8 mouse cellular contexts compared by ENCODE assay signal in genomic region chr11:51756352-51756771, GRCm38 (mm10). TPM values are rescaled to one million over a fixed set of nuclear protein-coding genes. Genes with fewer than 3 reads are reported as not detected.
DNase-seq lines count a peak whose midpoint lies in the region; ATAC-seq and TF ChIP-seq lines count a peak whose summit lies in the region.

No protein-coding gene starts in this region.

- peak overlapping the region; percentile 92 for H3K4me3 ChIP-seq in cortical plate, adult 2 months (ENCODE audit: insufficient read depth, low read length)

- H3K27ac ChIP-seq in cortical plate, adult 2 months (ENCODE audit: insufficient read depth, low read length) = peak overlapping the region; percentile 83

- peaks cover 7% of the 10 kb centered on the region for H3K4me1 ChIP-seq in cortical plate, adult 2 months (ENCODE audit: control insufficient read depth, insufficient read depth, low read length)

- DNase-seq in adipocyte (ENCODE audit: low spot score) = peak; percentile 93
- peak; percentile 92 to 96 for DNase-seq in gastrocnemius, adult 8-10 months (ENCODE audit: low spot score in 2 of 2)
- peak; percentile 52 for DNase-seq in hindlimb bud, embryonic 11.5 days (ENCODE audit: extremely low spot score, low read depth, low spot score)
- peak; percentile 80 to 89 for DNase-seq in left cerebral cortex, adult 8-10 months (ENCODE audit: low spot score in 2 of 2)
- peak; percentile 93 for DNase-seq in right cerebral cortex, adult 18-20 months
- peak; percentile 92 for DNase-seq in urinary bladder, adult 2 months (ENCODE audit: low spot score)

- TF ChIP-seq POLR2A in cortical plate, adult 2 months (IDR thresholded peaks at IDR 0.05; ENCODE audit: extremely low read depth, insufficient read depth, low read length) = peak; percentile 40; the same call in 1 of the 2 replicates

- peak; percentile 97 for ATAC-seq in megakaryocyte, adult 5-6 weeks (ENCODE audit: poor library complexity, severe bottlenecking)

- no peak for TF ChIP-seq CTCF in cortical plate, adult 2 months (IDR thresholded peaks at IDR 0.05; ENCODE audit: extremely low read depth, insufficient read depth, low read length)

RNA-seq across cellular contexts. Expression of gene Sec24a, which starts 7.1 kb away (rescaled TPM):
- polyA plus RNA-seq in cortical plate, adult 2 months (2012; rRNA removed) = 9.3 and 9.4 TPM in 2 replicates
- 10 to 100 TPM; 34.7 to 51.4 (median 36.2) TPM for total RNA-seq in gastrocnemius, adult 8-10 months (2022)
- total RNA-seq in left cerebral cortex, adult 8-10 months (2022) = 10 to 100 TPM; 19.1 to 21.9 (median 19.8) TPM
- 15.4 and 15.5 TPM in 2 replicates for total RNA-seq in megakaryocyte, adult 5-6 weeks (2015)
- 5.1 and 6.3 TPM in 2 replicates for total RNA-seq in megakaryocyte, adult 5-6 weeks (2017)
- polyA plus RNA-seq in urinary bladder, adult 2 months (2012; rRNA removed) = 8.5 and 10.6 TPM in 2 replicates

RNA-seq across cellular contexts. Expression of gene Sar1b, which starts 7.1 kb away (rescaled TPM):
- polyA plus RNA-seq in cortical plate, adult 2 months (2012; rRNA removed) = 97.2 and 100 TPM in 2 replicates
- 100 to 1,000 TPM; 497 to 597 (median 580) TPM for total RNA-seq in gastrocnemius, adult 8-10 months (2022)
- 10 to 100 TPM; 63.7 to 73.2 (median 67.6) TPM for total RNA-seq in left cerebral cortex, adult 8-10 months (2022)
- total RNA-seq in megakaryocyte, adult 5-6 weeks (2015) = 103 and 111 TPM in 2 replicates
- total RNA-seq in megakaryocyte, adult 5-6 weeks (2017) = 47.7 and 53.2 TPM in 2 replicates
- 98.5 and 124 TPM in 2 replicates for polyA plus RNA-seq in urinary bladder, adult 2 months (2012; rRNA removed)

Comparison
In these comparisons a context has a peak if more than half of its experiments do, and no peak if none do; other contexts are left out.
1. Peak in every context shown above with its lines: DNase-seq, ATAC-seq, H3K4me3 ChIP-seq and H3K27ac ChIP-seq.
2. RNA of gene Sar1b, which starts 7.1 kb away (total RNA-seq): 497 to 597 TPM in gastrocnemius, adult 8-10 months; 47.7 to 111 TPM in megakaryocyte, adult 5-6 weeks and 63.7 to 73.2 TPM in left cerebral cortex, adult 8-10 months; every median in the first group is over 4 times any median in the second.